Comparison of ENCODE assay signal across 15 mouse cellular contexts in the genomic region with DNA sequence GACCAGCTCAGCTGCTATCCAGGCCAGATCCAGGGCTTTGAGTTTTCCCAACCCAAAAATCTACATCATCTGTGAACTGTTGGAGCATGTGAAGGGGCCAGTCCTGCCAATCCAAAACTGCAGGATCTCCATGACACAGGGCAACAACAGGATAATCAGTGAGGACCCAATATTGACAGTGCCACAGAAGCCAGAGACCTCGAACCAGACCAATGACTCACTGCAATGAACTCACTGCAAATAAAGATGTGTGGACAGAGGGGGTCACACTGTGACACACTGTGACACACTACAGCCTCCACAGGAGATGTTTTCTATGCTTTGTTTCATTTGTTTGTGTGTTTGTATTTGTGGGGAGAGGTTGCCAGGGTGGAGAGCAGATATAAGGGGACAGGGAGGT.
"Had no signal": no experiment of that assay in that cellular context is flagged by ENCODE, and none has a peak within 500 bp of the region (broad histone marks: within the 10 kb centered on the region; RNA-seq: fewer than 3 reads in every experiment).

No protein-coding gene starts in this region.

- H3K27me3 ChIP-seq: liver, embryonic 13.5 days; midbrain, embryonic 13.5 days; neural tube, embryonic 13.5 days; stomach, embryonic 15.5 days had no signal

- H3K4me3 ChIP-seq: left cerebral cortex, adult 2 months; liver, embryonic 13.5 days; megakaryocyte, embryonic 14.5 days; midbrain, embryonic 10.5 days; midbrain, embryonic 13.5 days; myocyte; neural tube, embryonic 13.5 days; stomach, embryonic 15.5 days had no signal

- H3K9ac ChIP-seq: liver, embryonic 13.5 days; lung, embryonic 14.5 days; midbrain, embryonic 13.5 days; neural tube, embryonic 13.5 days; stomach, embryonic 15.5 days had no signal

- H3K9me3 ChIP-seq: liver, embryonic 13.5 days; megakaryocyte, embryonic 14.5 days; midbrain, embryonic 10.5 days; midbrain, embryonic 13.5 days; neural tube, embryonic 13.5 days; stomach, embryonic 15.5 days had no signal

- H3K27ac ChIP-seq: kidney, postnatal 0 days; left cerebral cortex, adult 2 months; liver, embryonic 13.5 days; midbrain, embryonic 10.5 days; midbrain, embryonic 13.5 days; neural tube, embryonic 13.5 days; stomach, embryonic 15.5 days had no signal

- H3K36me3 ChIP-seq: liver, embryonic 13.5 days; midbrain, embryonic 10.5 days; midbrain, embryonic 13.5 days; neural tube, embryonic 13.5 days; stomach, embryonic 15.5 days had no signal

- DNase-seq: layer of hippocampus, postnatal 36 days; liver, embryonic 13.5 days; lung, embryonic 14.5 days; retina, postnatal 1 day; right cerebral cortex, postnatal 25 days; spleen, adult 18-20 months; thymus, postnatal 25 days had no signal

- H3K4me1 ChIP-seq: midbrain, embryonic 10.5 days; midbrain, embryonic 13.5 days; neural tube, embryonic 13.5 days; stomach, embryonic 15.5 days had no signal
